Mouse (Mus musculus) embryonic facial prominence, embryonic 11.5 days (tissue): Measurements from ENCODE around the gene Cers4. TPM values are rescaled to one million over a fixed set of nuclear protein-coding genes. Genes with fewer than 3 reads are reported as not detected.

Source experiments
- ATAC-seq: fragments of 200-750 bp; cut with Nextera tagmentation; replicated peaks from 2 replicates; pipeline ENCODE4 v1.8.0; 2017; ENCODE audit warnings: low read depth; ENCODE audit not compliant: insufficient number of reproducible peaks, low FRiP score, low TSS enrichment
- DNase-seq: peaks from one replicate; pipeline ENCODE4 v3.0.0-alpha.2; 2015; ENCODE audit warnings: low spot score
- H3K27ac ChIP-seq: fragments of 300-500 bp; sonication (generic); replicated peaks from 2 replicates; pipeline ENCODE4 v1.5.1; 2014; ENCODE audit warnings: mild to moderate bottlenecking, low read depth, low read length, control low read depth
- H3K27me3 ChIP-seq: fragments of 300-500 bp; sonication (generic); 2 replicates; pipeline ENCODE4 v1.6.1; 2014; ENCODE audit warnings: mild to moderate bottlenecking, low read length, moderate library complexity, mixed read lengths; ENCODE audit not compliant: control insufficient read depth, insufficient read depth
- H3K36me3 ChIP-seq: fragments of 300-500 bp; sonication (generic); replicated peaks from 2 replicates; pipeline ENCODE4 v1.6.1; 2014; ENCODE audit warnings: low read depth, mild to moderate bottlenecking, low read length, moderate library complexity, mixed read lengths; ENCODE audit not compliant: control insufficient read depth, insufficient read depth
- H3K4me1 ChIP-seq: fragments of 300-500 bp; sonication (generic); 2 replicates; pipeline ENCODE4 v1.6.1; 2014; ENCODE audit warnings: low read length, mixed read lengths; ENCODE audit not compliant: control insufficient read depth, insufficient read depth
- H3K4me2 ChIP-seq: fragments of 300-500 bp; sonication (generic); 2 replicates; pipeline ENCODE4 v1.6.1; 2014; ENCODE audit warnings: low read depth, mild to moderate bottlenecking, control low read depth, low read length, moderate library complexity
- H3K4me3 ChIP-seq: fragments of 300-500 bp; sonication (generic); 2 replicates; pipeline ENCODE4 v1.5.1; 2014; ENCODE audit warnings: low read depth, low read length, control low read depth
- H3K9ac ChIP-seq: fragments of 300-500 bp; sonication (generic); replicated peaks from 2 replicates; pipeline ENCODE4 v1.6.1; 2014; ENCODE audit warnings: mild to moderate bottlenecking, control low read depth, low read length
- H3K9me3 ChIP-seq: fragments of 300-500 bp; sonication (generic); replicated peaks from 2 replicates; pipeline ENCODE4 v1.6.1; 2016; ENCODE audit warnings: mild to moderate bottlenecking, low read length, inconsistent platforms, mixed read lengths; ENCODE audit not compliant: control insufficient read depth
- WGBS: fragments of 180-500 bp; shearing (Covaris S2); extraction: QIAGEN DNeasy Blood & Tissue Kit; methylation state at CpG from one replicate; pipeline ENCODE4 v1.1.7; 2014; 5-methylcytosine and 5-hydroxymethylcytosine counted together
- polyA plus RNA-seq: library from polyadenylated mRNA; unstranded; fragments of >200 nt; fragmentation: Nextera tagmentation; extraction: Ambion mirVana; gene quantifications from 2 replicates; pipeline ENCODE4 v1.2.1, GENCODE M21; 2014

The Cers4 gene
- polyA plus RNA-seq, 1 experiment from 2014 or later: 10.3 TPM

DNA sequence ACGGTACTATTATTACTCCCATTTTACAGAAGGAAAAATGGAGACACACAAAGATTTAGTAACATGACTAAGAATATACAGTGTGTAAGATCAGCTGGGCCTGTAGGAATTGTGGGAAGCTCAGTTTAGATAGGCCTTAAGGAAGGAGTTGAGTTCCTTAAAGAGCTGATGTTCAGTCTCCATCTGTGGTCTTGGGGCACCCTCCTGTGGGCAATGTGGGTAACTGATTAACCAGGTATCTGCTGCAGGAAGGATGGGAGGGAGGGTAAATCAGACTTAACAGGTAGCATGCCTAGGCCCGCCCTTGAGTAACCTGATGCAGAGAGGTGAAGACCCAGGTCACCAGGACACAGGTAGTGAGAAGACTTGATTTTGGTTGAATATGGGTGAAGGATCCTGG lies 23.3 kb downstream of the Cers4 start:
- DNase-seq: peak; percentile 31

DNA sequence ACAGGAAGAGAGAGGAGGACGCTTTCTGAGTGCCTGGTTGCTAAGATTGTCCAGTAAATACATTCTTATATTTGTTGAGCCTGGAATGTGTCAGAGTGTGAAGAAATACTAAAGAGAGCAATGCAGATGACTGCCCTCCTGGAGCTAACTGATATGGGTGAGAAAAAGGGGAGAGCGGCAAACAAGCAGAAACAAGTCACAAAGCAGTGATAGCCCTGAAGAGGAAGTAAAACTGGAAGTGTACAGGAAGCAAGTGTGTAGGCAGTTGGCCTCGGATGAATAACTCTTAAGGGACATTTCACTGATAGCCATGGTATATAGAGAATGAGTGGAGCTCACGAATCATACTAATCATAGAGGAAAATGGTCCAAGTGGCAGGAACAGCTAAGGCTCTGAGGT lies 28.6 kb downstream of the Cers4 start:
- Histone ChIP-seq H3K4me1 (no peaks in the 10 kb centered on the region), H3K9me3 (no peaks in the 10 kb centered on the region), H3K27ac (no peak overlapping the region), H3K9ac (no peak overlapping the region), H3K4me3 (no peak overlapping the region), H3K27me3 (no peaks in the 10 kb centered on the region), H3K36me3 (no peaks in the 10 kb centered on the region; the same call in 1 of the 2 replicates), H3K4me2 (no peak overlapping the region)
- 84% methylated on average over 4 of the region's 4 CpGs for WGBS
- ATAC-seq (no peak), DNase-seq (no peak)

More for the DNA sequence above, 23.3 kb downstream of the Cers4 start:
- H3K9me3 ChIP-seq: no peaks in the 10 kb centered on the region
- H3K27me3 ChIP-seq: no peaks in the 10 kb centered on the region
- ATAC-seq: no peak
- no peak overlapping the region for H3K4me3 ChIP-seq
- H3K4me2 ChIP-seq: no peak overlapping the region
- no peak overlapping the region for H3K27ac ChIP-seq
- H3K9ac ChIP-seq: no peak overlapping the region
- H3K36me3 ChIP-seq: no peaks in the 10 kb centered on the region; the same call in 1 of the 2 replicates
- no peaks in the 10 kb centered on the region for H3K4me1 ChIP-seq
- 77% methylated on average over 2 of the region's 2 CpGs for WGBS

DNA sequence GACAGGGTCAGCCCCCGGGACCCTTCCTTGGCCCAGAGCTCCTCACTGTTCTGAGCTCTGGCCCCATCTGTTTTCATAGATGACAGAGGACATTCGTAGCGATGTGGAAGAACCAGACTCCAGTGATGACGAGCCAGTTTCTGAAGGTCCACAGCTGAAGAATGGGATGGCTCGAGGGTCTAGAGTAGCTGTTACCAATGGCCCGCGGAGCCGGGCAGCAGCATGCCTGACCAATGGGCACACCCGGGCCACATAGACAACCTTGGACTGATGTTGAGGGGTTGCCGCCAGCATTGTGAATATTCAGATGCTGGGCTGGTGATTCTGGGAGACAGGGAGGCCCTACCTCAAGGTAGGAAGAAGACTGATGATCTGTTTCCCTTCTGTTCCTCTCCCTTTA lies 30.7 kb downstream of the Cers4 start:
- no peak for DNase-seq
- no peak overlapping the region for H3K4me3 ChIP-seq
- H3K9me3 ChIP-seq: no peaks in the 10 kb centered on the region
- no peak overlapping the region for H3K4me2 ChIP-seq
- no peaks in the 10 kb centered on the region; the same call in 1 of the 2 replicates for H3K36me3 ChIP-seq
- no peaks in the 10 kb centered on the region for H3K4me1 ChIP-seq
- H3K27me3 ChIP-seq: no peaks in the 10 kb centered on the region
- WGBS: 93% methylated on average over 10 of the region's 10 CpGs
- no peak overlapping the region for H3K9ac ChIP-seq
- H3K27ac ChIP-seq: no peak overlapping the region
- ATAC-seq: no peak

Other genes with a start within 250 kb of the Cers4 start
- 1.5 and 1.8 TPM in 2 replicates for gene Tgfbr3l, start 244.8 kb upstream of the Cers4 start, polyA plus RNA-seq
- gene Snapc2, start 239.9 kb upstream of the Cers4 start, polyA plus RNA-seq: 59.8 and 67.4 TPM in 2 replicates
- gene Ctxn1, start 233.8 kb upstream of the Cers4 start, polyA plus RNA-seq: 75.3 and 88.2 TPM in 2 replicates
- 70.2 and 74.3 TPM in 2 replicates for gene Timm44, start 217.1 kb upstream of the Cers4 start, polyA plus RNA-seq
- gene Ccl25, start 167.8 kb upstream of the Cers4 start, polyA plus RNA-seq: 13.6 and 14.0 TPM in 2 replicates
- gene Elavl1, start 167.6 kb upstream of the Cers4 start, polyA plus RNA-seq: 384 and 409 TPM in 2 replicates
- 19.0 and 19.4 TPM in 2 replicates for gene Zfp958, start 120.1 kb downstream of the Cers4 start, polyA plus RNA-seq